Mouse (Mus musculus) heart, embryonic 16.5 days (tissue): ENCODE measurements at regions not wholly inside any gene's neighbourhood (a gene's known extent, or its start where the extent isn't known, plus 50 kb on each side); places are given as distances from the start of the nearest gene placed in this dataset.

Experiments used
- ATAC-seq: fragments of 200-750 bp; cut with Nextera tagmentation; replicated peaks from 2 replicates; pipeline ENCODE4 v1.8.0; 2017; ENCODE audit warnings: moderate number of reproducible peaks; ENCODE audit not compliant: insufficient read depth, low FRiP score; ENCODE audit errors: extremely low read depth
- H3K27ac ChIP-seq: fragments of 300-500 bp; sonication (generic); 2 replicates; pipeline ENCODE4 v1.5.1; 2014; ENCODE audit warnings: mild to moderate bottlenecking, low read length, control low read depth, moderate library complexity
- H3K27me3 ChIP-seq: fragments of 300-500 bp; sonication (generic); 2 replicates; pipeline ENCODE4 v1.6.1; 2014; ENCODE audit warnings: low read length, mixed read lengths; ENCODE audit not compliant: control insufficient read depth, insufficient read depth
- H3K36me3 ChIP-seq: fragments of 300-500 bp; sonication (generic); 2 replicates; pipeline ENCODE4 v1.6.1; 2014; ENCODE audit not compliant: control insufficient read depth, insufficient read depth
- H3K4me1 ChIP-seq: fragments of 300-500 bp; sonication (generic); 2 replicates; pipeline ENCODE4 v1.6.1; 2014; ENCODE audit warnings: low read length, mixed read lengths; ENCODE audit not compliant: control insufficient read depth, insufficient read depth
- H3K4me2 ChIP-seq: fragments of 300-500 bp; sonication (generic); 2 replicates; pipeline ENCODE4 v1.6.1; 2014; ENCODE audit warnings: low read depth, mild to moderate bottlenecking, control low read depth, low read length
- H3K4me3 ChIP-seq: fragments of 300-500 bp; sonication (generic); 2 replicates; pipeline ENCODE4 v1.5.1; 2014; ENCODE audit warnings: mild to moderate bottlenecking, control low read depth, low read length
- H3K9ac ChIP-seq: fragments of 300-500 bp; sonication (generic); 2 replicates; pipeline ENCODE4 v1.6.1; 2014; ENCODE audit warnings: low read length, control low read depth
- H3K9me3 ChIP-seq: fragments of 300-500 bp; sonication (generic); replicated peaks from 2 replicates; pipeline ENCODE4 v1.6.1; 2016; ENCODE audit warnings: low read length; ENCODE audit not compliant: control insufficient read depth
- WGBS: fragments of 180-500 bp; shearing (Covaris S2); extraction: QIAGEN DNeasy Blood & Tissue Kit; methylation state at CpG from one replicate; pipeline ENCODE4 v1.1.7; 2014; 5-methylcytosine and 5-hydroxymethylcytosine counted together

GRCm38 (mm10) chr13:16382936-16383511 lies 371.4 kb downstream of the Inhba start:
- Histone ChIP-seq H3K4me1 (no peaks in the 10 kb centered on the region), H3K27me3 (no peaks in the 10 kb centered on the region), H3K36me3 (no peaks in the 10 kb centered on the region), H3K4me2 (no peak overlapping the region), H3K9me3 (no peaks in the 10 kb centered on the region), H3K27ac (no peak overlapping the region), H3K4me3 (no peak overlapping the region), H3K9ac (no peak overlapping the region)
- 65% methylated on average over 5 of the region's 5 CpGs for WGBS
- ATAC-seq: no peak

DNA sequence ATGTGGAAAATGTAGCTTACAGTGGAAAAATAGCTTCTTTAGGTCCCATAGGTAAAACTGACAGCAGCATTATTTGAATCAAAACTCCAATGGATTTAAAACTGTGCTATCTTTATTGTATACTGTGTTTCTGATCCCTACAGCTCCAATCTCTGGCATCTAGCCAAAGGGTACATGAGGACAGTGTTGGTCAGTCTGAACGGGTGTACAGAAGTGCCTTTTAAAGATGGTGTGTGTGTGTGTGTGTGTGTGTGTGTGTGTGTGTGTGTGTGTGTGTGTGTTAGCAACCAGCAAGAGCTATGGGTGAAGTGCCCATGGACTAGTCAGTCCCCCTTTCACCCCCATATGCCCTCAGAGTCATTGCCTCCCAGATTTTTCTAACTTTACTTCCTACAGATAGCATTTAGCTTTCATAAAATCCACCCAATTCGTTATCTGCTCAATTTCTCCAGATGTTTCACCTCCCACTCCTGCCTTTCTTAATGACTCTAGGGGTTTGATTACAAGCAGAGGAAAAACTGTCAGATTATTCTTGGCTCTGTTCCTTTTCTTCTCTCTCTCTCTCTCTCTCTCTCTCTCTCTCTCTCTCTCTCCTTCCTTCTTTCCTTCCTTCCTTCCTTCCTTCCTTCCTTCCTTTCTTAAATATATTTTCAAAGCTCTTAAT lies 404.8 kb downstream of the Inhba start:
- no peaks in the 10 kb centered on the region for H3K4me1 ChIP-seq
- no peaks in the 10 kb centered on the region for H3K27me3 ChIP-seq
- no peak; the same call in 1 of the 2 replicates for ATAC-seq
- H3K4me2 ChIP-seq: no peak overlapping the region
- no peak overlapping the region for H3K27ac ChIP-seq
- H3K4me3 ChIP-seq: no peak overlapping the region
- H3K9me3 ChIP-seq: no peaks in the 10 kb centered on the region
- no peak overlapping the region for H3K9ac ChIP-seq
- WGBS: 13% methylated on average over 2 of the region's 2 CpGs
- H3K36me3 ChIP-seq: no peaks in the 10 kb centered on the region

DNA sequence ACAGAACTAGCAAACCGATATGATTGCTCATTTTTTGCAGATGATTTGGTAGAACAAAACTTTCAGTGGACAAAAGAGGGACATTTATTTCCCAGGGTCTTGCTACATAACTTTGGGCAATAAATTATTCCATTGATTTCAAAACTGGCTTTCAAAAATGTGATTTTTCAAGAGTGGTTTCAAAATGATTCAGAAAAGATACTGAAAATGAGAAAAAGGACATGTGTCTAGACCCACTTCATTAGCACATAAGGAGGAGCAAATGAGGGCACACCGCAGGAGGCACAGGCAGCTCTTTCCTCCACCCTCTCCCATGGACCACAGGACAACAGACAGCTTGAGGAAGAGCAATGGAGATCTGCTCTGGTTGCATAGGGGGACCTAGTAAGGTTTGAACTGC lies 412.5 kb downstream of the Inhba start:
- H3K36me3 ChIP-seq: no peaks in the 10 kb centered on the region
- no peak for ATAC-seq
- no peak overlapping the region for H3K9ac ChIP-seq
- no peak overlapping the region for H3K4me2 ChIP-seq
- no peaks in the 10 kb centered on the region for H3K4me1 ChIP-seq
- no peak overlapping the region for H3K4me3 ChIP-seq
- 82% methylated on average over 2 of the region's 2 CpGs for WGBS
- no peak overlapping the region for H3K27ac ChIP-seq
- no peaks in the 10 kb centered on the region for H3K27me3 ChIP-seq
- H3K9me3 ChIP-seq: no peaks in the 10 kb centered on the region

- WGBS: 83% methylated on average over 2 of the region's 2 CpGs
- no peaks in the 10 kb centered on the region for H3K27me3 ChIP-seq
- H3K36me3 ChIP-seq: no peaks in the 10 kb centered on the region
- H3K27ac ChIP-seq: no peak overlapping the region
- H3K9ac ChIP-seq: no peak overlapping the region
- ATAC-seq: no peak
- H3K4me2 ChIP-seq: no peak overlapping the region
- no peaks in the 10 kb centered on the region for H3K9me3 ChIP-seq
- no peak overlapping the region for H3K4me3 ChIP-seq
- no peaks in the 10 kb centered on the region for H3K4me1 ChIP-seq
These were observed 423.8 kb downstream of the Inhba start for GRCm38 (mm10) chr13:16435436-16435835.

DNA sequence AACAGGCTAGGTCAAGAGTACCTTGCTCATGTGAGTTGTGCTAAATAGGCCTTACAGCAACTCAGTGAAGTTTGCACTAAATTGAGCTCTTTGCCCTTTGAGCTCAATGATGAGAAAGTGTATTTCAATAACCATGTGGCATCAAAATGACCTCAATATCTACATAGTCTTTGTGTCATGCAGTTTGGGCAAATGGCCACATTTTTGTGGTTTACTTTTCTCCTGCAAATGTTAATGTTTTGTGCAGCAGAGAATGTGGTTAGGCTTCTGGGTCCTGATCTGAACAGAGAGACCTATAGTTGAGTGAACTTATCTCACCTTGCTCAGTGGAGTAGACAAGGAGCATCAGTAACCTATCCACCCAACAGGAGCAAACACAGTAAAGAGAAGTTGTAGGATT lies 441.6 kb downstream of the Inhba start:
- Histone ChIP-seq H3K4me1 (no peaks in the 10 kb centered on the region), H3K9me3 (no peaks in the 10 kb centered on the region), H3K27ac (no peak overlapping the region), H3K4me3 (no peak overlapping the region), H3K36me3 (no peaks in the 10 kb centered on the region), H3K9ac (no peak overlapping the region), H3K4me2 (no peak overlapping the region), H3K27me3 (no peaks in the 10 kb centered on the region)
- no peak for ATAC-seq

DNA sequence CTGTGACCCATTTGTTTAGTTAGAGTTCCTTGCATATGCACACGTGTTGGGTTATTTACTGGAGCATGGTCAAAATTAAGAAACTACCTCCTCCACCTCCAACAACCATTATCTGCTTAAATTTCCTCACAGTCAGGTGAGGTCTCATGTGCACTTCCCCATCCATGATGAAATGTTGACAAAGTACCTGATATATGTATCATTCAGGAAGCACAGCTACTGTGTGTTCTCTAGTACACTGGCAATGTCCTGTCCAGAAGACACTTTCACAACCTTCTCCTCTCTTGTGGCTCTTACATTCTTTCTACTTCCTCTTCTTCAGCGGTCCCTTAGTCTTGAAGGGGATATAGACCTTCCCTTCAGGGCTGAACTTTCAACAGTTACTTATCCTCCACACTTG lies 448.1 kb downstream of the Inhba start:
- Histone ChIP-seq H3K9me3 (no peaks in the 10 kb centered on the region), H3K27me3 (no peaks in the 10 kb centered on the region), H3K9ac (no peak overlapping the region), H3K4me3 (no peak overlapping the region), H3K4me1 (no peaks in the 10 kb centered on the region), H3K27ac (no peak overlapping the region), H3K36me3 (no peaks in the 10 kb centered on the region), H3K4me2 (no peak overlapping the region)
- ATAC-seq: no peak
- WGBS: 71% methylated on average over 2 of the region's 2 CpGs

GRCm38 (mm10) chr13:16461681-16462080 lies 450.0 kb downstream of the Inhba start:
- no peaks in the 10 kb centered on the region for H3K27me3 ChIP-seq
- H3K36me3 ChIP-seq: no peaks in the 10 kb centered on the region
- no peaks in the 10 kb centered on the region for H3K9me3 ChIP-seq
- no peak overlapping the region for H3K27ac ChIP-seq
- H3K4me1 ChIP-seq: no peaks in the 10 kb centered on the region
- H3K4me3 ChIP-seq: no peak overlapping the region
- WGBS: 87% methylated on average over 2 of the region's 2 CpGs
- H3K9ac ChIP-seq: no peak overlapping the region
- no peak overlapping the region for H3K4me2 ChIP-seq
- no peak for ATAC-seq

- H3K9ac ChIP-seq: no peak overlapping the region
- no peak for ATAC-seq
- no peaks in the 10 kb centered on the region for H3K4me1 ChIP-seq
- H3K27me3 ChIP-seq: no peaks in the 10 kb centered on the region
- 84% methylated on average over 1 of the region's 1 CpGs for WGBS
- no peak overlapping the region for H3K27ac ChIP-seq
- no peak overlapping the region for H3K4me3 ChIP-seq
- H3K9me3 ChIP-seq: no peaks in the 10 kb centered on the region
- no peak overlapping the region for H3K4me2 ChIP-seq
- H3K36me3 ChIP-seq: no peaks in the 10 kb centered on the region
These were observed 453.2 kb downstream of the Inhba start for GRCm38 (mm10) chr13:16464823-16465222.

- H3K27me3 ChIP-seq: no peaks in the 10 kb centered on the region
- no peaks in the 10 kb centered on the region for H3K9me3 ChIP-seq
- H3K27ac ChIP-seq: no peak overlapping the region
- no peaks in the 10 kb centered on the region for H3K4me1 ChIP-seq
- H3K36me3 ChIP-seq: no peaks in the 10 kb centered on the region
- 56% methylated on average over 1 of the region's 1 CpGs for WGBS
- no peak overlapping the region for H3K4me2 ChIP-seq
- H3K4me3 ChIP-seq: no peak overlapping the region
- no peak for ATAC-seq
- no peak overlapping the region for H3K9ac ChIP-seq
These were observed 453.7 kb downstream of the Inhba start for GRCm38 (mm10) chr13:16465317-16465716.
